Mouse (Mus musculus) right cerebral cortex, postnatal 25 days (tissue): ENCODE data around the gene Aven.
A peak's percentile ranks its signal among the peaks of the same experiment; 100 is the strongest.

Experiments used
- DNase-seq: peaks from one replicate; pipeline ENCODE4 v3.0.0; 2022

The Aven gene

DNA sequence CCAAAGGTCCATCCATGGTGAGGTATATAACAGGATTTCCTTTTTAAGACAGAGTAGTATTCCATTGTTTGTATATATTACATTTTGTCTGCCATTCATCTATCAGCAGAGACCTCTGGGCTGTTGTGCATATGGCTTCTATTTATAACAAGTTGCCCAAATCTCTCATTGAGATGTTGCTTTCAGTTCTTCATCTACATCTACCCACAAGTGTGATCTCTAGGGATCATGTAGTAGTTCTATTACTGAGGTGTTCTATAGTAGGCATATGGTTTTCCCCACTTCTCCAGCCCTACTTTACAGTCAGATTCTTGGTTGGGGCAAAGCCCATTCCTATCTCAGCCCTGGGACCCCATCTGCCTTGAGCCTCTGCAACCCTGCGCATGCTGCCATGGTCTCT lies 72.3 kb downstream of the Aven start:
- DNase-seq: no peak

DNA sequence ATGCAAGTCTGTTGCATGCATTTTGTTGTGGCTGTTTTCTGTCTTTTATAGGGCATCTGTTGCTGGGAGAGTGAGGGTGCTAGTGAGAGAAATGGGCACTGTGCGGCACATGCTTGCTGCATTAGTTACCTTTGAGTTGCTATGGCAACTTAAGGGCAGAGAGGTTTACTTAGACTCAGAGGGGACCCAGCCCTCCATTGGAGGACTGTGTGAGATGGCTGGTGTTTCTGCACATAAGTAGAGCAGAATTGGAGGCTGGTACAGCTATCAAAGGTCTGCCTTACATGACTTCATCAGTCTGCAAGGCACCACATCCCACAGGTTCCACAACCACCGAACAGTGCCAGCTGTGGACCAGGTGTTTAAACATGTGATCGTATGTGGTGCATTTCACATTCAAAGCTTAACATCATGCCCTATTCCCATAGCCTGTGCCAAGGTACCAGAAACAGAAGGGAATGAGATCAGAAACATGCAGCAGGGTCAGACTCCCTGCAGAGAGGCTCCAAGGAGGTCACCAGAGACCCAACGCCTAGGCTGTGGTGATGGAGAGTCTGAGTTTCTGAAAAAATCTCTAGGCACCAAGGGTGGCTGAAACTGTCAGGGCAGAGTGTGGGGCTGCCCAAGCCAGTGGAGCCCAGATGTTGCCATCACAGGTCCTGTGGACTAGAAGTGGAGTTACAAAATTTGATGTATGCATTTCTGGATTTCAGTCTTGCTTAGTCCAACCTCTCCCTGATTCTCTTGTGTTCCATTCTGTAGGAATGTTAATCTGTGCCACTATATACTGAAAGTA lies 73.7 kb downstream of the Aven start:
- no peak for DNase-seq

DNA sequence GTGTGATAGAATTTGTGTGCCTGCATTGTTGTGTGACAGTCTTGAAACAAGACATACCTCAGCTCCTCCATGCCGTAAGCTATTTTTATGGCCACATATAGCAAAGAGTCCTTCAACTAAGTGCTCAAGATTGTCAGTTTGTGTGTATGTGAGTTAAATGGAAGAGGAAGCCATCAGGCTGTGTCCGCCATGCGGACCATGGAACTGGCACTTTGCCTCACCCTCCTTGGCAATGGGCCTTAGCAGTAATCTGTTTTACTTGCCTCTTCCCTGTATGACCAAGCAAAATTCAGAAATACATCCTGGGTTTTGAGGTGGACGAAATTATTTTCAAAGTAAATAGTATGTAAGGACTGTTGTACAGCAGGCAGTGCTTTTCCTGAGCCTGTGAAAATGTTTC lies 75.0 kb downstream of the Aven start:
- DNase-seq: no peak

DNA sequence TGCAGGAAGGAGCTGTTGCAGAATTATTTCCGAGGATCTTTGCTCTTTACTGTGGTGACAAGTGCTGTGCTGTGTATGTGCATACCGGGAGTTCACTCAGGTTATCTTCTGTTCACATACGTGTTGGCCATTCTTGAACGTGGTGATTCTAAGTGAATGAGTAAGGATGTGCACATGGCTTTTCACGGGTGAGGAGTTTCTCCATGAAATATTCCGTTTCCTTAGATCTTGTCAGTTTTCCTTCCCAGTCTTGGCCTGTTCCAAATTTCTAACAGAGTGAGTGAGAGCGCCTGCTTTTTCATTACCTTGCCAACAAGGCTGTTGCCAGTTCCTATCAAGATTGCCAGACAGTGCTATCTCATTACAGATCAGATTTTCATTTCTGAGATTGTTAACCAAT lies 98.2 kb downstream of the Aven start:
- no peak for DNase-seq

GRCm38 (mm10) chr2:112591451-112591871 lies 98.7 kb downstream of the Aven start:
- no peak for DNase-seq

- no peak for DNase-seq
Measured at GRCm38 (mm10) chr2:112593322-112593721, 100.6 kb downstream of the Aven start.

DNA sequence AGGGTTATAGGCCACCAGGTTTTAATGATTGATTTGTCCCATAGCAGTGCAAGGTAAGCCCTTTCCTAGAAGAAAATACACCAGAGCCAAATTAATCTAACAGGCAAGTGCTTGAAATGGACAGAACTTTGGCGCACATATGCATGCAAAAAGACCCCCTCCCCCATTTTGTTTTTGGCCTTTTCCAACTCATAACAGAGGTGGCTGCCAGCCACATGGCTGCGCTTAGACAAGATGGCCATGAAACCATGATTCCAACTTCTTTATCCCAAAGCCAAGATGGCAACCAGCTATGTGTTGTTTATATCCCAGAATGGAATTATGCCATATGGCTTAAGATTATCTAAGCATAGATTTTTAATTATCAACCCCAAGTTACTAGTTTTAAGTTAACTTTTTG lies 101.0 kb downstream of the Aven start:
- DNase-seq: no peak

- no peak for DNase-seq
Measured at GRCm38 (mm10) chr2:112595807-112596206, 103.0 kb downstream of the Aven start.

GRCm38 (mm10) chr2:112596415-112596814 lies 103.7 kb downstream of the Aven start:
- DNase-seq: no peak

GRCm38 (mm10) chr2:112597064-112597463 lies 104.3 kb downstream of the Aven start:
- no peak for DNase-seq

- DNase-seq: no peak
Measured at GRCm38 (mm10) chr2:112600222-112600621, 107.5 kb downstream of the Aven start.

GRCm38 (mm10) chr2:112602487-112602886 lies 109.7 kb downstream of the Aven start:
- peak; percentile 22 for DNase-seq

GRCm38 (mm10) chr2:112606536-112606935 lies 113.8 kb downstream of the Aven start:
- DNase-seq: peak; percentile 18

GRCm38 (mm10) chr2:112612628-112613027 lies 119.9 kb downstream of the Aven start:
- no peak for DNase-seq

DNA sequence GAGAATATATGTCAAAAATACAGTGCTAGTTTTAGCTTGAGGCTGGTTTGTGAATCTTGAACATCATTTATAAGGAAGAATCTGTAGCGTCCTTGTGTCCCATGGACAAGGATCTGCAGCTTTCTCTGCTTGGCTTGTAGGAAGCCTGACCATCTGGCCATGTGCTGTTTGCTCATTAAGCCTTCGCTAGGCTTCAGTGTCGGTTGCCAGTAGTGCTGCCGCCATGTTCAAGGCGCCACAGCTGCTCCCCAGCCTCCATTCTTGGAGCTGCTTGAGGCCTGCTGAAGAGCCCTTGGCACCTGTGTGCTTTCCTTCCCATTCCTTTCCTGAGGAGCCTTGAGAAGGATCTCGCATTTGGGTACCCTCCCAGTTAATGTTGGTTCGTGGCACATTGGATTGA lies 121.6 kb downstream of the Aven start:
- DNase-seq: no peak

DNA sequence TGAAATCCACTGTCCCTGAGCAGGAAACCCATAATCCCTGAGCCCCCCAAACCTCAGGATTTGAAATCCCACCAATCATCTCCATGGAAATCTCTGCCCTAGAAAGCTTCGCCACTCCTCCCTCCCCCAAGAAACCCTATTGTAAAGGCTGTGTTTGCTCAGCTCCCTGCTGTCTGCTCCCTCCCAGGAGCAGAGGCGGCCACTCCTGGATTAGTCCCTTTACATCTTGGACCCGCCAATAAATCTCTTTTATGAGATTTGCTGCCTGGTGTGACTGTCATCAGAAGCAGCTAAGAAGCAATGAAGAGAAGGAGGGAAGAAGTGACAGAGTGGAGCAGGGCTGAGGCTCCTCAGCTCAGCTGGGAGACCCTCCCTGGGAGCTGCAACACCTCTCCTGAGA lies 124.4 kb downstream of the Aven start:
- no peak for DNase-seq

DNA sequence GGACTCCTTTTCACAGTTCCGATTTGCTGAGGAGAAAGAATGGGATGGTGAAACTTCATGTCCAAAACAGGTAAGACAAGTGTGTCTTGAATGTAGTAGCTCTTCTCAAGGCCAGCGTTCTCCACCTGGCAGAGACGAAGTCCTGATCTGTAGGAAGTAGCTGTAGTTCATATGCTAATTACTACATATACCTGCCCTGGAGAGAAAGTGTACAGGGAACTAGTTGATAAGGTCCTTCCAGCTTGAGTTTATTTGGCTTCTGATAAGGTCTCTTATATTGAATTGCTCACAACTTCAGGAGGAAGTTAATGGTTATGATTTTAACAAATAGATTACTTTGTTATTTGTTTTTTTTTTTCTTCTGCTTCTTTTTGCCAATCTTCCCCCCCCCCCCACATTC lies 132.4 kb downstream of the Aven start:
- DNase-seq: no peak

- no peak for DNase-seq
Measured at GRCm38 (mm10) chr2:112630669-112631068, 137.9 kb downstream of the Aven start.

GRCm38 (mm10) chr2:112632536-112632935 lies 139.8 kb downstream of the Aven start:
- peak; percentile 43 for DNase-seq

DNA sequence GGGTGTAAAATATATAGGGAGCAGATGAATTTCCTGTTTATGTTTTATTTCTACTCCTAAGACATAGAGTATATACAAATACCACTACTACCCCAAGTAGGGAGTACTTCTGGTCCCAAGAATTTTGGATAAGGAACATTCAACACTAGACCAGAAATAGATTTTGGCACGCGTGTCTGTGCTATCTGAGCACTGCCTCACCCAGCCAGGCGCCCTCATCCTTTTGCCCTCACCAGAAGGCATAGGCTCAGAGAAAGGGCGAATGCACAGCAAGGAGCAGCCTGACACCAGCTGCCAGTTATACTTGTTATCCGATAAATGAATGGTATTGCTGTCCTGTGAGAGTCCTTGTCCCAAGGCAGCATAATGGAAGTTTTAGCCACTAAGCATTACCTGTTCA lies 144.4 kb downstream of the Aven start:
- DNase-seq: no peak

DNA sequence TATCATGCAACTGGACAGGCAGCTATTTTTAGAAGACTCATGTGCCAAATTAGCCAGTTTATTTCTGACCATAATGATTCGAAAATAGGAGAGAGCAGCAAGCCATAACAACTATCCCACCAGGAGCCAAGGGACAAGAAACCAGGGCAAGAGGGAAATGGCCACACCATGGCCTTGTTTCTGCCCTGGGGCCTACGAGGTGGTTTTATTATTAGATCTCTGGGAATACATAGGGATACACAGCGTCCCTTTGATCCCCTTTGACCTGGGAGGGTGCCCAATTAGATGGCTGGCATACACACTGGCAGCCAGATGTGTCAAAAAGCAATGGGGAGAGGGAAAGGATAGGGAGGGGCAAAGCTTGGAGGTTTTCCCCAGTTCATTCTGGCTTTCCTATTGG lies 161.1 kb downstream of the Aven start:
- DNase-seq: no peak

DNA sequence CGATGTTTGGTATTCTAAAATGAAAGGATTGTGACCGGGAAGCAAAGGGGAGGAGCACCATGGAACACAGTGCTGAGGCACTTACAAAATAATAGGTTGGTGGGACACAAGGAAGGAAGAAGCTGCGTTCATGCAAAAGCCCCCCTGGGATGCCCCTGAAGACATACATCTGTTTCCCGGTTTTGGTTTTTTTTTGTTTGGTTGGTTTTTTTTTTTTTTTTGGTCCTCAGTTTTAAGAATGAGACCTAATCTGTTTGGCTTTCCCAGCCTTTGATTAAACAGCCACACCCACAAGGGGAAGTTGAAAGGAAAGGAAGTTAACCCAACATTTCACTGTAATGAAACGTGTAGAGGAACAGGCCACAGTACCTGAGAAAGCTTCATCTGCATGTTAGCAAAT lies 163.4 kb downstream of the Aven start:
- no peak for DNase-seq

GRCm38 (mm10) chr2:112669461-112669860 lies 176.7 kb downstream of the Aven start:
- DNase-seq: no peak

DNA sequence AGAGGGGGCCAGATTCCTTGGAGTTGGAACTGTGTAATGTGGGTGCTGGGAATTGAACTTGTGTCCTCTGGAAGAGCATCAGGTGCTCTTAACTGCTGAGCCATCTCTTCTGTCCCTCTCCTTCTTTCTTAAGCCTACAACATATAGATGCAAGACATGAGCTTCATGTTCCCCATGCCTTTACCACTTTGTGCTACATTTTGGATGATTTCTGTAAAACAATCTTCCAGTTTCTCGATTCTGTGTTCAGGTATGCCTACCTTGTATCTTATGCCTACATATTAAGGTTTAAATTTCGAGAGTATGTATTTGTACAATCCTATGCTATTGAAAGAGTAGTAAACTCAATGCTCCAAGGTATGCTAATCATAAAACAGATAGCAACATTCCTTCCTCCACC lies 183.4 kb downstream of the Aven start:
- no peak for DNase-seq

- no peak for DNase-seq
Measured at GRCm38 (mm10) chr2:112676721-112677120, 184.0 kb downstream of the Aven start.
